Mouse (Mus musculus) kidney, postnatal 4 days (tissue): ENCODE results near the gene Gm4788.
"Not testable (repeated sequence)": the region's sequence is repeated elsewhere in the genome, so short reads cannot be mapped to it uniquely, and the experiment has no call there.

Source experiments
- DNase-seq, 2 experiments: peaks; one replicate each; pipeline ENCODE4 v3.0.0; 2021; ENCODE audit warnings: mixed read lengths in 2 of 2

Gene Gm4788

DNA sequence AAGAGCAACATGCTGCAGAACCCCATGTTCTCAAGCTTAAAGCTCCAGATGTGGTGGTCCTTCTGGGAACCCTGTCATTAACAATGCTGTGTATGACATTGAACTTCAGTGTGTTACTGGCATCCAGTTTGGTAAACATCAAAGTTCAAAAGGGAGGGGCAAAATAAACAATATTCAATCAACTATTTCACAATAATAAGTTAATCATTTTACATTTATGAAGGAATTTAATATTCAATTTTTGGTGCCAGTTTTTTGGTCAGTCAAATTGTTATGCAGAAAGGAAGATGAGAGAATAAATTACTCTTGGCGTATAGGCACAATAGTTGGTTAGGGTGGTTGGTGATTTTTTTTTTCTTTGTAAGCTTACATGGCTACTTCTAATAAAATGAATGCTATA is at the start of gene Gm4788:
Gm4788 (minus strand) TSS at position 101 of the 400 bp plus-strand sequence.
- DNase-seq = no peak

DNA sequence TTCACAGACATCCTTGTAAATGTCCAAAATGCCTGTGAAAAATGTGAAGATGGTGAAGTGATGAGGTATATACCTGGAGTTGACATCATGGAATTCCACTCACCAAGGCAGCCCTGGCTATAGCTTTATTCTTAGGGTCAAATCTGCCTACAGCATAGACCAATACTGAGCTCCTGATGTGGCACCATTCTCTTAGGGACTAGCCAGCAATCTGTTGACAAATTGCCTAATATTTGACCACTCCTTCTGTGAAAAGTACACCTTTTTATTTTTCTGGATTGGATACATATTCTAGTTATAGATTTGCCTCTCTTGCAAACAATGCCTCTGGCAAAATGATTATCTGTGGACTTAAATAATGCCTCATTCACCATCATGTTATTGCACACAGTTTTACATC is 27.6 kb upstream of the Gm4788 start:
- DNase-seq = no peak

DNA sequence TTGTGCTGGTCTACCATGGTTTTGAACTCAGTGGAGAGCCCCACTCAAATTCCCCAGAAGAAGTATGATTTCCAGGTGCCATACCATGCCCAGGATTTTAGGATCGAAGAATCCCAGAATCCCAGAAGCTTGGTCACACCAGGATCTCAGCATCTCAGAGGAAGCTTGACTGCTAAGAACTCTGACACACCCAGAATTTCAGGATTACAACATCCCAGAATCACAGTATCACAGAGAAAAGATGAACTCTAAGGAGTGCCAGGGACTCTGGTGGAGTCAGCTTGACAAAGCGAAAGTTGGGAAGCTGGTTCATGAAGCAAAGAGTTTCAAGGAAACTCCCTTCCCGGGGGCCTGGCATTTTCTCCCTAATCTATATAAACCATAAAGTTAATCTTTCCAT is 11.1 kb downstream of the Gm4788 start:
- DNase-seq = not testable (repeated sequence)

DNA sequence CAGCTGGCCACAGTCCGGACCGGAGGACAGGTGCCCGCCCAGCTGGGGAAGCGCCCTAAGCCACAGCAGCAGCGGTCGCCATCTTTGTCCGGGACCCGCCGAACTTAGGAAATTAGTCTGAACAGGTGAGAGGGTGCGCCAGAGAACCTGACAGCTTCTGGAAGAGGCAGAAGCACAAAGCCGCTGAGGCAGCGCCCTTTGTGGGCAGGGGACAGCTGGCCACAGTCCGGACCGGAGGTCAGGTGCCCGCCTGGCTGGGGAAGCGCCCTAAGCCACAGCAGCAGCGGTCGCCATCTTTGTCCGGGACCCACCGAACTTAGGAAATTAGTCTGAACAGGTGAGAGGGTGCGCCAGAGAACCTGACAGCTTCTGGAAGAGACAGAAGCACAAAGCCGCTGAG is 64.4 kb downstream of the Gm4788 start:
- not testable (repeated sequence) for DNase-seq

DNA sequence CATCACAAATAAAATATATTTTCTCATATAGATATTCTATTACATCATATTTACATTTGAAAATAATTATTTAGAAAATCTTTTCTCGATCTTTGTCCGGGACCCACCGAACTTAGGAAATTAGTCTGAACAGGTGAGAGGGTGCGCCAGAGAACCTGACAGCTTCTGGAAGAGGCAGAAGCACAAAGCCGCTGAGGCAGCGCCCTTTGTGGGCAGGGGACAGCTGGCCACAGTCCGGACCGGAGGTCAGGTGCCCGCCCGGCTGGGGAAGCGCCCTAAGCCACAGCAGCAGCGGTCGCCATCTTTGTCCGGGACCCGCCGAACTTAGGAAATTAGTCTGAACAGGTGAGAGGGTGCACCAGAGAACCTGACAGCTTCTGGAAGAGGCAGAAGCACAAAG is 64.8 kb downstream of the Gm4788 start:
- DNase-seq = not testable (repeated sequence)

DNA sequence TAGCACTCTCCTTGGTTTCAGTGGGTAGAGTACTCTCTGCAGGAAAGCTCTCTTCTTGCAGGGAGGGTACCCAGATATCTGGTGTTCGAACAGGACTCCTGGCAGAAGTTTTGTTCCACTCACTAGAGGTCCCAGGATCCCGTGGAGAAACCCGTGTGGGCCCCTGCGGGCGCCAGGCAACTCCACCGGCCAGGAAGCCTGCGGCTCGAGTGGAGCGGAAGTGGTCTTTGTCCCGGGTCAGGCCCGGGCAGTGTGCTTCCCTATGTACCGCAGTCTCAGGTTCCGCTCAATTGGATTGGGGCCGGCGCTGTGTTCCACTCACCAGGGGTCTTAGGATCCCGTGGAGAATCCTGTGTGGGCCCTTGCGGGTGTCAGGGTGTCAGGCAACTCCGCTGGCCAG is 131.1 kb downstream of the Gm4788 start:
- not testable (repeated sequence) for DNase-seq
